Mouse (Mus musculus) right cerebral cortex, postnatal 14 days (tissue): ENCODE results near the gene Prickle1.

Source experiments
- DNase-seq: peaks from one replicate; pipeline ENCODE4 v3.0.0; 2022

The Prickle1 gene

DNA sequence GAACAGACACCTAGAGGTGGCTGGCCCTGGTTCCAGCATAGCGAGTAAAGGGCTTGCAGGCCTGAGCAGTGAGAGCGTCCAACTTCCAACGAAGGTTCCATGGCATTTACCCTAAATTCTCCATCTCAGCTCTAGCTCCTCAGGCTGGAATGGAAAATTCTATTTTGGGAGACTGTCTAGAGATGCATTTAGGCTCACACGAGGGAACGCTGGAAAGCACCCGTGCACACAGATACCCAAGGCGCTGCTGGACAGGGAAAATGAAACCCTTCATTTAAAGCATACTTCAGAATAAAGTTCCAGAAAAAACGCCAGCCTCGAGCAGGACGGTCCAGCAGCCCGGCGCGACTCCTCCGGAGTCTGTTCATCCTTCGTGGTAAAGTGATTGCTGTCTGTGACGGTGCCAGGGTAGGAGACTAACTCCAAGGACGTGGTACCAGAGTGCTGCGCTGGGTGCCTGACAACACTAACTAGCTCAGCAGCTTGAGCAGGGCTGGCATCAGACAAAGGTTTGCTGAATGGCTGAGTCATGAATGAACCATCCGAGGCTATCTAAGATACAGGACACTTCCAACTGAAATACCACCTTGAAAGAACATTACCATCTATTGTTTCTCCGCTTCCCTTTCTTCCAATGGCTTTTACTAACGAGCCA is 57.0 kb downstream of the Prickle1 start:
- DNase-seq, result no peak

DNA sequence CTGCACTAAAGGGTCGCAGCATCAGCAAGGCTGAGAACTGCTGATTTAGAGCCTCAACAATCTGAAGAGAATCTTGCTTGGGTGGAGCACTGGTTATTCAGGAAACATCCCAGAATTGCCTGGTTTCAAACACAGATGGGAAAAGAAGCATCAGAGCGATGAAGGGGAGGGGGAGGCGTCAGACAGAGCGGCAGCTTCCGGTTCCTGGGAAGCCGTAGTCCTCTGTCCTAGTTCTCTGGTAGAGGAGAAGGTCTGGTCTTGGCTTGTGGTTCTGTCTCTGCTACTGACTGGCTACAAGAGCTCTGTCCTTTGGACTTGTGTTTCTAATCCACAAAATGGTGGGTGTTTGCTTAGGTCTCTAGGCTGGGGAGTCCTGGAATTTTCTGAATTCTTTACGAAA is 57.9 kb downstream of the Prickle1 start:
- no peak for DNase-seq

- DNase-seq, result no peak
Measured at GRCm38 (mm10) chr15:93536191-93536590, 59.5 kb downstream of the Prickle1 start.

DNA sequence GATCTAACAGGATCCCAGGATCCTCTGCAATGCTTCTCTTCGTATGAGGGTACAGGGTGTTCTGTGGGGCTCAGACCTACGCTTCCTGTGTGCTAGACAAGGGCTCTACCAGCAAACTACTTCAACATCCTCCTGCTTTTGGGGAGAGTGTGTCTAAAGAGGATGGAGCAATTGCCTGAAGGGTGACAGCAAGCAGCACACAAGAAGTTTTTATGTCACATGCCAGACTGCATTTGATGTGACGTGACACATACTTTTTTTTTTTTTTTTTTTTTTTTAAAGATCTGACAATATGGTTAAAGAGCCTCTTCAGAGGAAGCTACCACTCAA is 65.0 kb downstream of the Prickle1 start:
- DNase-seq, result no peak

DNA sequence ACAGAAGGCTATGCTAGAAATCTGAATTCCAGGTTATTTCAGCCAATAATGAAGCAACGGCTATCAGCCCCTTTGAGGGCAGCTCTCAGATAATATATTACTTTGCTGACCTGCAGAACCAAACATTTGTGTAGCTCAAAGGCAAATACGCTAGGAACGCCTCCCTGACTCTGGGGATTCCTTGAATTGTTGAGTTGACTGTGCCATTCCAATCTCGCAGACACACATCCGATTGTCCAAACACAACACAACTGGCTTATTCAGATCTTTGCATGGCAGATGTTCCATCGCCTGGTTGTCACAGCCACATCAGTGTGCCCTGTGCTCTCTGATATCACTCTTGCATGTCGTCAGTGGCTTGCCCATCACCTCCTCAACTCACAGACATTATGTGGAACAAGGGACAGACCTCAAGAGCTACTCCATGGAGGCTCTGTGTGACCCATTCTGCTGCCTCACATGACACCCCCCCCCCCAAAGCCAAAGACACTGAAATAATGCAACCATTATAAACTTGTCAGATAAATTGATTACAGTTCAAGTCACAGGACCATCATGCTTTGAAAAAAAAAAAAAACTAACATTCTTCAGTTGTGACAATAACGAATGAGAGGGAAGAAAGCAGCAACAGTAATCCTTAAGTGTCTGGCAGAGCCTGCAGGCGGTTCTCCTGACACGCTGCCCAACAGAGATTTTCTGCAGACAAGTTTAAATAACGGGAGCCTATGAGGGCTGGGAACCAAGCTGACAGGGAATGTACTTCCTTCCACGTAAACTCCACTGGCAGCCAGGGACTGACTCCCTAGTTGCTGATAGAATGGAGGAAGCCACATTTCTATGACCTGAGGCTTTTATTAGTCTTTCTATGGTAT is 65.6 kb downstream of the Prickle1 start:
- DNase-seq, result no peak

- no peak for DNase-seq
Measured at GRCm38 (mm10) chr15:93525305-93525917, 70.3 kb downstream of the Prickle1 start.

GRCm38 (mm10) chr15:93521787-93522180 is 73.9 kb downstream of the Prickle1 start:
- no peak for DNase-seq

- no peak for DNase-seq
Measured at GRCm38 (mm10) chr15:93521088-93521786, 74.5 kb downstream of the Prickle1 start.

GRCm38 (mm10) chr15:93519836-93520826 is 75.6 kb downstream of the Prickle1 start:
- DNase-seq, result no peak

DNA sequence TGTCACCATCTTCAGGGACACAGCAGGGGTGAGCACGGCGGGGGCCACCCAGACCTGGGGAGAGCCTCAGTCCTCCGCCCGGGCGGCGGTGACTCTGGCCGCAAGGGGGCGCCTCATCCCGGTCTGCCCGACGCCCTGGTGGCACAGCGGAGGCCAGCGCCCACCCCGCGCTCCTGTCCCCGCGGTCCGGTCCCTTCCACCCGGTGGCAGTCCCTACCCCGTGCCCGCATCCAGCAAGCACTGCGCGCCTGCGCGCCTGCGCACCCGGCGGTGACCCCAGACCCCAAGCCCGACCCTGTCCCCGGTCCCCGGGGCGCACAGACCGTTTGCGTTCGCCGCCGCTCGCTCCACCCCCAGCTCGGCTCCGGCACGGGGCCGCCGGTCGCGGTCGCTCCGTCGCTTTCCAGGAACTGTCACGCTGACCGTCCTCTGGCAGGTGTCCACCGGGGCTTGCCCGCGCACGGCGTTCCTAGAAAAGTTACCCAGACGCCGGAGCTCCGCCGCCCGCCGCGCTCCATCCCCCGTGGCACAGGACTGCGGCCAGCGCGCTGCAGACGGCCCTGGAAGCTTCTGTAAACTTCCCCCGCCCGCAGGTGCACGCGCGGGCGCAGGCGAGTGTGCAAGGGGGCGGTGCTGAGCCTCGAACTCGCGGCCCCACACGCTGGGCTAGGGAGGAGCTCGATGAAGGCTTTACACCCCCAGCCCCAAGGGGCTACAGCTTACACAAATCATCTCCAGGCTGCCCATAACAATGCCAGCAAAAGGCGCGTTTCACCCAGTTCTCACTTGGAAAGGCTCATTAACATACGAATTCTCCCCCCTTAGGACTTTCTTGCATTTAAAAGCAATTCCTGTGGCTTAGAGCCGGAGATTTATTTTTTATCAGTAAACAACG is 76.5 kb downstream of the Prickle1 start:
- peak; percentile 84 for DNase-seq

DNA sequence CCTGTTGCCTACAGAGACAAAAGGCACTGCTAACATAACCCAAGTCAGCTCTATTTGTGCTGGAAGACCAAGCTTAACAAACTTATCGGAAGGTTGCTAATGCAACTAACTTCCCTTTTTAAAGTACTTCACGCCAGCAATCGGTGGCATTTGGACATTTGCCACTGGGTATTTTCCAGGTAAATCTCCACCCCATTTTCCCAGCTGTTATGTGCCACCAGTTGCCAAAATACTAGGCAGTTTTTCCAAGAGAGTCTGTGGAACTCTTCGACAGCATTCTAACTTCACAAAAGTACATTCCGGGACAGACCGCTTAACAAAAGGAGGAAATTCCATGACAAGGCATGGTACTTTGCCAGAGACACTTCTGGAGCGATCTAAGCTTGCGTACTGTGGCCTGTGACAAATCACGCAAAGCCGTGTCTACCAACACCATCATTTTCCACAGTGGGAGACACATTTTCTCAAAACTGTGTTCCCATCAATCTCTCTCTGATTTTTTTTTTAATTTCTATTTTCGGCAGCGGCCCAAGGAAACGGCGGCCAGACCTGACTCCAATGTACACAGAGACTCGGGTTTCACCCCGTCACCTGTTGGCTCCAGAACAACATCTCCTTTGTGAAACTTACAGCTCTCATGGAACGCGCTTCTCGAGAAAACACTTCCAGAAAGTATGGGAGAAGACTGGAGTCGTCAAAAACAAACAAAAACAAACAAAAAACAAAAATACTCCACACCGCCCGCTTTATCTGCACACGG is 77.4 kb downstream of the Prickle1 start:
- DNase-seq, result no peak

DNA sequence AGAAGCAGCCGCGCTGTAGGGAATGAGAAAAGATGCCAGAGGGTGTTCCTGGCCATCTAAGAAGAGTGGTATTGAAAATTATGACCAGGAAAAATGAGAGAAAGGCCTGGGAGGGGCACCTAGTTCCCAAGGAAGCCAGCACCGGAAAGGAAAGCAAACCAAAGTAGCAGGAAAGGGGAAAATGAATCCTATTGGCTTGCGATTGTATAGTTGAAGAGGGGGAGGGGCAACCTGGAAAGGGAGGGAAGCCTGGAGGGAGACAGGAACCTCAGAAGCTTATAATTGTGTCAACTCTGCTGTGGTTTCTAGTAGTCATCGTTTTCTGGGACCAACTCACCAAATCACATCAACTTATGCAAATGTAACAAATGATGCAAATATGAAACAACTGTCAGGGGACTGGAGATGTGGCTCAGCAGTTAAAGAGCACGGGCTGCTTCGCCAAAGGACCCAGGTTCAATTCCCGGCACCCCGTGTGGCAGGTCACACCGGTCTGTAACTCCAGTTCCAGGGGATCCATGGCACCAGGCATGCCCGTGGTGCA is 78.6 kb downstream of the Prickle1 start:
- no peak for DNase-seq

GRCm38 (mm10) chr15:93515316-93515715 is 80.4 kb downstream of the Prickle1 start:
- DNase-seq, result no peak

- DNase-seq, result no peak
Measured at GRCm38 (mm10) chr15:93513939-93514341, 81.8 kb downstream of the Prickle1 start.

GRCm38 (mm10) chr15:93512437-93512836 is 83.3 kb downstream of the Prickle1 start:
- no peak for DNase-seq

- DNase-seq, result no peak
Measured at GRCm38 (mm10) chr15:93510690-93511336, 84.9 kb downstream of the Prickle1 start.

- DNase-seq, result no peak
Measured at GRCm38 (mm10) chr15:93504808-93505207, 90.9 kb downstream of the Prickle1 start.

- DNase-seq, result no peak
Measured at GRCm38 (mm10) chr15:93503201-93503745, 92.4 kb downstream of the Prickle1 start.

GRCm38 (mm10) chr15:93502703-93503102 is 93.0 kb downstream of the Prickle1 start:
- no peak for DNase-seq
